Mouse (Mus musculus): ENCODE measurements around the gene Gm49340. TPM values are rescaled to one million over a fixed set of nuclear protein-coding genes. Genes with fewer than 3 reads are reported as not detected.
"Not testable (repeated sequence)": the region's sequence is repeated elsewhere in the genome, so short reads cannot be mapped to it uniquely, and the experiment has no call there.

Gm49340 gene
- polyA plus RNA-seq, 1 experiment from 2014 or later = not detected

- H3K4me2 ChIP-seq (replicated peaks; ENCODE audit: low read depth, low read length); H3K36me3 ChIP-seq (ENCODE audit: control insufficient read depth, insufficient read depth, low read length); H3K9ac ChIP-seq (ENCODE audit: low read depth, low read length); H3K27ac ChIP-seq (ENCODE audit: low read depth, low read length); H3K4me3 ChIP-seq (ENCODE audit: low read depth, low read length); H3K27me3 ChIP-seq (ENCODE audit: control insufficient read depth, insufficient read depth, low read length); ATAC-seq (ENCODE audit: low FRiP score); H3K9me3 ChIP-seq (ENCODE audit: control insufficient read depth, low read length); DNase-seq (ENCODE audit: low spot score); H3K4me1 ChIP-seq (replicated peaks; ENCODE audit: control insufficient read depth, insufficient read depth, low read length): not testable (repeated sequence)
- 74% methylated on average over 2 of the region's 2 CpGs for WGBS
These were observed 11.0 kb upstream of the Gm49340 start for GRCm38 (mm10) chr11:73318581-73318980.

GRCm38 (mm10) chr11:73321064-73321463 lies 8.5 kb upstream of the Gm49340 start:
- H3K27me3 ChIP-seq (ENCODE audit: control insufficient read depth, insufficient read depth, low read length); H3K36me3 ChIP-seq (ENCODE audit: control insufficient read depth, insufficient read depth, low read length); ATAC-seq (ENCODE audit: low FRiP score); DNase-seq (ENCODE audit: low spot score); H3K4me2 ChIP-seq (replicated peaks; ENCODE audit: low read depth, low read length); H3K27ac ChIP-seq (ENCODE audit: low read depth, low read length); H3K9me3 ChIP-seq (ENCODE audit: control insufficient read depth, low read length); H3K4me1 ChIP-seq (replicated peaks; ENCODE audit: control insufficient read depth, insufficient read depth, low read length); H3K4me3 ChIP-seq (ENCODE audit: low read depth, low read length); H3K9ac ChIP-seq (ENCODE audit: low read depth, low read length): not testable (repeated sequence)
- 93% methylated on average over 13 of the region's 13 CpGs for WGBS

- H3K36me3 ChIP-seq (ENCODE audit: control insufficient read depth, insufficient read depth, low read length) = no peaks in the 10 kb centered on the region
- ATAC-seq (ENCODE audit: low FRiP score) (no peak), DNase-seq (ENCODE audit: low spot score) (no peak)
- no peak overlapping the region for H3K4me2 ChIP-seq (replicated peaks; ENCODE audit: low read depth, low read length)
- H3K9ac ChIP-seq (ENCODE audit: low read depth, low read length) = no peak overlapping the region
- 78% methylated on average over 9 of the region's 9 CpGs for whole genome bisulfite sequencing
- no peaks in the 10 kb centered on the region for H3K4me1 ChIP-seq (replicated peaks; ENCODE audit: control insufficient read depth, insufficient read depth, low read length)
- H3K9me3 ChIP-seq (ENCODE audit: control insufficient read depth, low read length) = no peaks in the 10 kb centered on the region
- H3K27me3 ChIP-seq (ENCODE audit: control insufficient read depth, insufficient read depth, low read length) = no peaks in the 10 kb centered on the region
- H3K27ac ChIP-seq (ENCODE audit: low read depth, low read length) = no peak overlapping the region
- H3K4me3 ChIP-seq (ENCODE audit: low read depth, low read length) = no peak overlapping the region
These were observed 5.4 kb upstream of the Gm49340 start for GRCm38 (mm10) chr11:73323906-73324830.

DNA sequence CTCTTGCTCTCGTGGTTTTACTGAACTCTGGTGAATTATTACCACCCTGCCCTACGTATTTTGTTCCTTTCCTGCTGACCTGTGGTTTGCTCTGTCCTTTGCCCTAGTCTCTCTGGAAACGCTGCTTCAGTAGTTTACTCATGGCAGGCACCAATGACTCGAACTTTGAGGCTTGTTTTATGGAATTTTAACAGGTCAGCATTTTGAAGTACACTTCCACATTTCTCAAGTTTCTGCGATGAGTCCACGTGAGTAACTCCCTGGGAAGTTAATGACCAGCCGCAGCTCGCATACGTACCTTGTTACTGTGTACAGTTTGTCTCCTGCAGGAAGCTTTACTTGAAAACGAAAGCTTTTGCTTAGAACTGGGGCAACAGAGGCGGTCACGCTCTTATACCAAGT lies 3.1 kb upstream of the Gm49340 start:
- no peak overlapping the region for H3K9ac ChIP-seq (ENCODE audit: low read depth, low read length)
- no peak for ATAC-seq (ENCODE audit: low FRiP score)
- no peaks in the 10 kb centered on the region for H3K9me3 ChIP-seq (ENCODE audit: control insufficient read depth, low read length)
- no peak overlapping the region for H3K4me2 ChIP-seq (replicated peaks; ENCODE audit: low read depth, low read length)
- H3K4me3 ChIP-seq (ENCODE audit: low read depth, low read length) = no peak overlapping the region
- 65% methylated on average over 12 of the region's 12 CpGs for WGBS
- H3K27ac ChIP-seq (ENCODE audit: low read depth, low read length) = no peak overlapping the region
- DNase-seq (ENCODE audit: low spot score) = no peak
- no peaks in the 10 kb centered on the region for H3K27me3 ChIP-seq (ENCODE audit: control insufficient read depth, insufficient read depth, low read length)
- H3K4me1 ChIP-seq (replicated peaks; ENCODE audit: control insufficient read depth, insufficient read depth, low read length) = no peaks in the 10 kb centered on the region
- H3K36me3 ChIP-seq (ENCODE audit: control insufficient read depth, insufficient read depth, low read length) = no peaks in the 10 kb centered on the region

GRCm38 (mm10) chr11:73327361-73327760 lies 2.2 kb upstream of the Gm49340 start:
- H3K9ac ChIP-seq (ENCODE audit: low read depth, low read length) = no peak overlapping the region
- H3K9me3 ChIP-seq (ENCODE audit: control insufficient read depth, low read length) = no peaks in the 10 kb centered on the region
- H3K4me3 ChIP-seq (ENCODE audit: low read depth, low read length) = no peak overlapping the region
- no peak overlapping the region for H3K27ac ChIP-seq (ENCODE audit: low read depth, low read length)
- no peaks in the 10 kb centered on the region for H3K36me3 ChIP-seq (ENCODE audit: control insufficient read depth, insufficient read depth, low read length)
- DNase-seq (ENCODE audit: low spot score) (no peak), ATAC-seq (ENCODE audit: low FRiP score) (no peak)
- no peaks in the 10 kb centered on the region for H3K27me3 ChIP-seq (ENCODE audit: control insufficient read depth, insufficient read depth, low read length)
- 86% methylated on average over 4 of the region's 4 CpGs for WGBS
- H3K4me1 ChIP-seq (replicated peaks; ENCODE audit: control insufficient read depth, insufficient read depth, low read length) = no peaks in the 10 kb centered on the region
- no peak overlapping the region for H3K4me2 ChIP-seq (replicated peaks; ENCODE audit: low read depth, low read length)

DNA sequence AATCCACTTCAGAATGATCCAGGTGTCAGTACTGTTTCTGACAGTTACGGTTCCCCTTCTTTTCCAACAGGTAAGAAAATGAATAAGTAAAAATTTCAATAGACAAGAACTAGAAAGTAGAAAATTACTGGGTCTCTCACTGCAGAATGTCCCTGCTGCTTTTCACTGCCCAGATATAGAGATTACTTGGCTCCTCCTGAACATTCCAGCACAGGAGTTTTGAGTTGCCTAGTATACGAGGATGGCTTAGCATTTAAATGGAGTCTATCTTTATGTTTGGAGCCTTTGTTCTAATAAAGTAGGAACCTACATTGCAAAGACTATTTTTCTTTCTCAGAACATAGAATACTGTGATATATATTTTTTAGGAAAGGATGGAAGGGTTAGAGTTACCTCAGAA lies 3.8 kb downstream of the Gm49340 start:
- no peak overlapping the region for H3K9ac ChIP-seq (ENCODE audit: low read depth, low read length)
- H3K4me2 ChIP-seq (replicated peaks; ENCODE audit: low read depth, low read length) = no peak overlapping the region
- H3K4me3 ChIP-seq (ENCODE audit: low read depth, low read length) = no peak overlapping the region
- no peak for ATAC-seq (ENCODE audit: low FRiP score)
- WGBS = 79% methylated on average over 2 of the region's 2 CpGs
- H3K27me3 ChIP-seq (ENCODE audit: control insufficient read depth, insufficient read depth, low read length) = no peaks in the 10 kb centered on the region
- H3K9me3 ChIP-seq (ENCODE audit: control insufficient read depth, low read length) = no peaks in the 10 kb centered on the region
- no peaks in the 10 kb centered on the region for H3K4me1 ChIP-seq (replicated peaks; ENCODE audit: control insufficient read depth, insufficient read depth, low read length)
- DNase-seq (ENCODE audit: low spot score) = no peak
- no peak overlapping the region for H3K27ac ChIP-seq (ENCODE audit: low read depth, low read length)
- no peaks in the 10 kb centered on the region for H3K36me3 ChIP-seq (ENCODE audit: control insufficient read depth, insufficient read depth, low read length)

DNA sequence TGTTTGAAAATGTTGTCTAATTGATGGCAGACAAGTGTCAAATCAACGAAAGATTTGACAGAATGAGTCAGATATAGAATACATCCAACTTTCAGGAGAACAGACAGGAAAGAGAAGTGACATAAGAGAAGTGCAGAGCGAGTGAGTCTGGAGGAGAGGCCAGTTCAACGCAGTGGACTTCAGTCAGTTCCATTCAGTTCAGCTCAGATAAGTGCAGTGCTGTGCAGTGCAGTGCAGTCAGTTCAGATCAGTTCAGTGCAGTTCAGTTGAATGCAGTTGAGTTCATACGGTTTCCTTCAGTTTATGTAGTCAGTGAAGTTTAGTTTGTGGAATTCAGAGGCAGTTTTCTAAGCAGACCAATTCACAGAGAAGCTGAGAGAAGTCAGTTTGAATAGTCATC lies 7.4 kb downstream of the Gm49340 start:
- Histone ChIP-seq H3K4me3 (ENCODE audit: low read depth, low read length) (no peak overlapping the region), H3K4me2 (replicated peaks; ENCODE audit: low read depth, low read length) (no peak overlapping the region), H3K4me1 (replicated peaks; ENCODE audit: control insufficient read depth, insufficient read depth, low read length) (no peaks in the 10 kb centered on the region), H3K36me3 (ENCODE audit: control insufficient read depth, insufficient read depth, low read length) (no peaks in the 10 kb centered on the region), H3K9me3 (ENCODE audit: control insufficient read depth, low read length) (no peaks in the 10 kb centered on the region), H3K27me3 (ENCODE audit: control insufficient read depth, insufficient read depth, low read length) (no peaks in the 10 kb centered on the region), H3K9ac (ENCODE audit: low read depth, low read length) (no peak overlapping the region), H3K27ac (ENCODE audit: low read depth, low read length) (no peak overlapping the region)
- ATAC-seq (ENCODE audit: low FRiP score) = no peak
- 80% methylated on average over 4 of the region's 4 CpGs for WGBS
- no peak for DNase-seq (ENCODE audit: low spot score)

DNA sequence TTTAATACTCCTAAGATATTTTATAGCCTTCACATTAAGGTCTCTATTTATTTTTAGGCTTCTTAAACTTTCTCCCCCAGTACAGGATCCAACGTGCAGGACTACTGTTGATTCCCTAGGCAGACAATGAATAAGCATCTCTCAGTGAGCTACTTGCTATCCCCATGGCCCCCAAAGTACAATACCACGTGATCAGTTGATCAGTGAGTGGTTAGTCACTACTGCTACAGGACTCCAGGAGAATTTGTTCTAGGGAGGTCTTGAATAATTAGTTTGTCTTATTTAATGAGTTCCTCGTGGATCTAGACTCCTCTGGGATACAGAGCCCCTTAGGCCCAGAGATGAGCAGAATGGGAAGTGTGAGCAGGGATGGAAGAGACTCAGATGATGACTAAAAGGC lies 20.9 kb downstream of the Gm49340 start, which contains the start of gene Olfr20:
Olfr20 (plus strand) TSS at position 301 of the 400 bp plus-strand sequence.
- no peaks in the 10 kb centered on the region for H3K27me3 ChIP-seq (ENCODE audit: control insufficient read depth, insufficient read depth, low read length)
- WGBS = 53% methylated on average over 3 of the region's 3 CpGs
- H3K9me3 ChIP-seq (ENCODE audit: control insufficient read depth, low read length) = no peaks in the 10 kb centered on the region
- H3K4me1 ChIP-seq (replicated peaks; ENCODE audit: control insufficient read depth, insufficient read depth, low read length) = no peaks in the 10 kb centered on the region
- ATAC-seq (ENCODE audit: low FRiP score) (no peak), DNase-seq (ENCODE audit: low spot score) (no peak)
- no peak within 1 kb of the TSS for H3K27ac ChIP-seq (ENCODE audit: low read depth, low read length)
- no peak within 1 kb of the TSS for H3K4me3 ChIP-seq (ENCODE audit: low read depth, low read length)
- H3K4me2 ChIP-seq (replicated peaks; ENCODE audit: low read depth, low read length) = no peak within 1 kb of the TSS
- no peak within 1 kb of the TSS for H3K9ac ChIP-seq (ENCODE audit: low read depth, low read length)
- H3K36me3 ChIP-seq (ENCODE audit: control insufficient read depth, insufficient read depth, low read length) = no peaks in the 10 kb centered on the region

GRCm38 (mm10) chr11:73370946-73371345 lies 41.4 kb downstream of the Gm49340 start, which contains the start of gene Olfr376:
Gene Olfr376 (plus strand): TSS chr11:73371246.
- H3K27me3 ChIP-seq (ENCODE audit: control insufficient read depth, insufficient read depth, low read length) = no peaks in the 10 kb centered on the region
- H3K27ac ChIP-seq (ENCODE audit: low read depth, low read length) = no peak within 1 kb of the TSS
- H3K4me2 ChIP-seq (replicated peaks; ENCODE audit: low read depth, low read length) = no peak within 1 kb of the TSS
- H3K36me3 ChIP-seq (ENCODE audit: control insufficient read depth, insufficient read depth, low read length) = no peaks in the 10 kb centered on the region
- no peaks in the 10 kb centered on the region for H3K9me3 ChIP-seq (ENCODE audit: control insufficient read depth, low read length)
- H3K4me3 ChIP-seq (ENCODE audit: low read depth, low read length) = no peak within 1 kb of the TSS
- DNase-seq (ENCODE audit: low spot score) (no peak), ATAC-seq (ENCODE audit: low FRiP score) (no peak)
- H3K4me1 ChIP-seq (replicated peaks; ENCODE audit: control insufficient read depth, insufficient read depth, low read length) = no peaks in the 10 kb centered on the region
- no peak within 1 kb of the TSS for H3K9ac ChIP-seq (ENCODE audit: low read depth, low read length)
- WGBS = 94% methylated on average over 2 of the region's 2 CpGs
